Mouse (Mus musculus) adrenal gland (tissue): ENCODE data around the gene Eif3d.
"Not testable (repeated sequence)": the region's sequence is repeated elsewhere in the genome, so short reads cannot be mapped to it uniquely, and the experiment has no call there.

Experiments
- intact Hi-C: fragments of 180-260 bp; cut with DNase I; formaldehyde crosslinking; loops from one replicate; pipeline ENCODE4 v1.15.1; 2025
- long read RNA-seq, 2 experiments: library from polyadenylated mRNA; unstranded; transcript quantifications; one replicate each; pipeline ENCODE4 v2.0.0; 2020; ENCODE audit warnings: borderline replicate concordance in 1 of 2; ENCODE audit not compliant: insufficient replicate concordance in 1 of 2

The Eif3d gene
- long read RNA-seq, experiment 1, transcript Eif3d-201 (15 exons, 1,899 nt): major isoform, 119 of 137 reads
- long read RNA-seq, experiment 1, partial matches to known transcripts: 10 of 137 reads
- long read RNA-seq, experiment 1, other reads (novel, unspliced or antisense): 8 of 137 reads
- long read RNA-seq, experiment 2, transcript Eif3d-201 (15 exons, 1,899 nt): major isoform, 98 of 113 reads
- long read RNA-seq, experiment 2, partial matches to known transcripts: 4 of 113 reads
- long read RNA-seq, experiment 2, other reads (novel, unspliced or antisense): 11 of 113 reads

DNA sequence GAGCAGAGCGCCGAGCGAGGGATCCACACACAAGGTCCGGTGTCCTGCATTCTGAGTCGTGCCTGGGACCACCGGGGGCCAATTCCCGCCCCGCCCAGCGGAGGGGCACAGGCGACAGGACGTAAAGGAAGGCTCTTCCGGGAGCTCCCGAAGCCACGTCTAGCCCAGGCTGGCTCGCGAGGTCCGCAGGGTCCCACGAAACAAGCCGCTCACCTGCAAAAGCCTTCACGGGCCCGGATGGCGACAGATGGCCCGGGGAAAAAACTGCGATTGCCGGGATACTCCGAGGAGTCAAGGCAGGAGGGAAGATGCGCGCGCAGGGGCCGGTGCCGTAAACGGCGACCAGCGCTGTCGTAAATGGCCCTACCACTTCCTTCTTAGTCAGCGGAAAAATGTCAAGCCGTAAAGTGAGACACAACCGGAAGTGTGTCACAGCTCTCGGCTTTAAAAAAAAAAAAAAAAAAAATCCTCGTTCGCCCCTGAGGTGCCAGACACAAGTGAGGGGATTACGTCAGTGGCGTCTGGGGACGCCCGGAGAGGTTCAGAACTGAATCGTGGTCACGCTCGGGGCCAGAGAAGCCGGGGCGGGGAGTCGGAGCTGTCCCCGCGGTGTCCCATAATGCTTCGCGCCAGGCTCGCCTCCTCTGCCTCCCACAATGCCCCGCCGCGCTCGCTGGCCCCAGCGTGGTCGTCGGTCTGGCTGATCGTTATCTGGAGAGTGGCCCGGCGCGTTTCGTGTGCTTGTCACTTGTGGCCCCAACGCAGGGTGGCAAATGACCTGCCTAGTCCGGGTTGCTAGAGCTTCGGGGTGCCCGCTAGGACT, at the start of gene Eif3d:
TSS of gene Eif3d (minus strand) at position 344 of the 823 bp plus-strand sequence.
- intact Hi-C loops: no loop called here

DNA sequence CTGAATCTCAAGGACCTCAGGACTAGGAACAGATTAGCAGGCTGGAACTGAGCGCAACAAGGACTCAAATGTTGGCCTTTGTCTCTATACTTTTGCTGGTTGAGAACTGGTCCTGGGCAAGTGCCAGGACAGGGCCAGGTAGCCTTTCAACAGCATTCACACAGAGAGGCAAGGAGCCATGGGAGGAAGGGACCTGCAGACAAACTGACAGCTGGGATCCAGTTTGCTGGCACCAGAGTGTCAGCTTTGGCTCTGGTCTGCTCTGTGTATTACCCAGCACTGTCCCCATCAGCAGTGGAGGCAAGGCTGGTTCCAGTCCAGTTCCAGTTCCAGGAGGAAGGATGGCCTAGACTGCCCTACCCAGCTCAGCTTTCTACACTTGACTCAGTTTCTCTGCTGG, 43.4 kb upstream of the Eif3d start:
- intact Hi-C loops: no loop called here

DNA sequence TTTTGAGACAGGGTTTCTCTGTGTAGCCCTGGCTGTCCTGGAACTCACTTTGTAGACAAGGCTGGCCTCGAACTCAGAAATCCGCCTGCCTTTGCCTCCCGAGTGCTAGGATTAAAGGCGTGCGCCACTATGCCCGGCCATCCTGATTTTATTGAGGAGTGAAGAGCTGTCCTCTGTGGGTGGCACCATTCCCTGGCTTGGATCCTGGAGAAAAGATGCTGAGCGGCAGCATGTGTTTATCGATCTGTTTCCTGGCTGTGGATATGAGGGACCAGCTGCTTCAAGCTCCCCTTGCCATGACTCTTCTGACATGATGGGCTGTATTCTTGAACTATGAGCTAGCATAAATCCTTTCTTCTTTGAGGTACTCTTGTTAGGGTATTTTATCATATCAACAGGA, 37.6 kb upstream of the Eif3d start:
- intact Hi-C loops: not testable (repeated sequence)

DNA sequence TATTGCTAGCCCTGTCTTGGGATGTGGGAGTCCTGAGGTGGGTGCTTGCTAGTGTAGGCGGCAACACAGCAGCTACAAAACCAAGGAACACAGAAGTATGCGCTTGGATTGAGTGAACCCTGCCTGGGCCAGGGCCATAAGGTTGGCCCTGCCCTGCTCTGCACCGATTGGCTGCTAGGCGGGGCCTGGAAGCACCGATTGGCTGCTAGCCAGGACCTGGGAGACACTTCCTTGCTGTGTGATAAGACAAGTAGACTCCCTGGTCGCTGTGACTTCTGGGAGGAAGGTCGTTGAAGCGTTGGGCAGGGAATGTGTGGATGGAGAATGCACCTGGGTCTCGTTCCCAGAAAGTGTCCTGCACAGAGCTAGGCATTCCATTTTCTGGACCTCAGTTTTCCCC, 33.3 kb upstream of the Eif3d start:
- intact Hi-C loops: no loop called here

DNA sequence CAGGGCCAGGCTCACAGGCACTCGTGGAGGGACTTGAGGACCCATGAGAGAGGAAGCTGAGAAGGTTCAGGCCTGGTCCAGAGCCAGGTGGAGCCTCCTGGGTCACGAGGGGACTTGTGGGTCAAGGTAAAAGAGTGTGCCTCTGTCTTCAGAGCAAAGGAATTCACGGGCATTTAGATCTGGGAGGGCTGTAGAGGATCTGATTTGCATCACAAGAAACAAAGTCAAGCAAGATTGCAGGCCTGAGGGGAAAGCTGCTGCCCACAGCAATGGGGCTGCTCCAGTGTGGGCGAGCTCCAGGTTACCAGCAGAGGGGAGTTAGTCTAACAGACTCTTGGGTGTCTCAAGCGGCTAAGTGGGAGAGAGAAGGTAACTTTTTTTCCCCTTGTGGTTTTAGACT, 30.8 kb upstream of the Eif3d start:
- intact Hi-C loops: no loop called here

DNA sequence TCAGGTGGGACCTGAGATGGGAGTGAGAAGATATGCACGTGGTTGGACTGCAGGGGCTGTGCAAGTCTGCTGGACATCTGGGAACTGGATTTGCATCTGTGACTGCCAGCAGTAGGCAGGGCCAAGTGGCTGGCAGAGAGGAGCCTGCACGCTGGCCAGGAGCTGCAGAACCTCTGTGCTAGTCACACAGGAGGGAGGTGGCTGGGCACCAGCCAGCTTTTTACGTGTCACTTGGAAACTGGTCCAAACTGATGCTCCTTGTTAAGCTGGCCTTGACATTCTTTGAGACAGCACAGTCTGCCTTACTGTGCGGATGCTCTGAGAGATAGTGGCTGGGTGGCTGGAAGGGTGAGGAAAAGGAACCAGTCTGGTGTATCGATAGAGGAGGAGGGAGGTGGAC, 17.9 kb upstream of the Eif3d start:
- intact Hi-C loops: no loop called here

DNA sequence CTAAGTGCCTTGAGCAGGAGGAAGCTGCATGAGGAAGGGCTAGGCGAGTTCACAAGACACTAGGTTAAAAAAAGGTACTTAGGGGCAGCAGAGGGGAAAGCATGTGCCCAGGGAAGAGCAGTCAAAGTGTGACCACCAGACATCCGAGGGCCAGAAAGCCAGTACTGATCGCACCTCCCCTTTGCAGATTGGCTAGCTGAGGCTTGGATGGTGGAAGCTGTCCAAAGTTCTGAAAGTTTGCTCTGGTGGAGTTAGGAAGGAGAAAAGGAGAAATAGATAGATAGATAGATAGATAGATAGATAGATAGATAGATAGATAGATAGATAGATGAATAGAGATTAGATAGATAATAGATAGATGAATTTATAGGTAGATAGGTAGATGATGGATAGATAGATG, 12.8 kb upstream of the Eif3d start:
- intact Hi-C loops: loop anchor here (5.0 kb wide), 3 partner anchors 139 to 254 kb away; partner anchors contain the start of genes Cacng2 and Ift27

DNA sequence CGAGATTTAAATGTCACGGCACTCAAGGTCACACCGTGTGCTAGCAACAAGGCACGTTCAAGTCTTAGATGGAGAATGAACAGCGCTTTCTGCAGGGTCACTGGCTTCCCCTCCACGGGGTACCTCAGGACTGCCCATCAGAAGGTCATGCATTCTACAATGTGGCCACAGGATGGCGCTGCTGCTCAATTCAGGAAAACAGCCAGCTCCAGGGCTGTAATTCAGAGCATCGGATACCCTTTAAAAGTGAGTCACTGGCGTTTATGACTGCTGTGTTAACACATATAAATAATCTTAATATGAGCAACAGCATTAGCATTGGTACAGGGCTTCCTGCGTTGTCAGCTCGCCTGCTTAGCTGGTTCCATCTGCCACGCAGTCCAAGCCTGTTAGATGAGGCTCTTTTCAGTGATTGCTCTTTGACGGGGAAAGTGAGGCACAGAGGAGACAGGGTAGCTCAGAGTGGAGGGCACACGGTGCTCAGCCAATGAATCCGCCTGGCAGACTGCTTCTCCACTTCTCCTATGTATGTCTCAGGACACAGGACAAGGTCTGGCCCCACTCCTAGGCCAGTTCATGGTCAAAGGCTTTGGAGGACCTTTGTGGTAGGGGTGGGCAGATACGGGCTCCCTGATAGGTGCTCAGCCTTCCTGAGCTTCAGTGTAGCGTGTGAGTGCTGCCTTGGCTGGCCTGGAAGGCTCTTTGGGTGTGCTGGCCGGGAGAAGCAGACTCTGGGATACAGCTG, 11.8 kb upstream of the Eif3d start:
- intact Hi-C loops: loop anchor here (5.0 kb wide), 3 partner anchors 140 to 255 kb away; partner anchors contain the start of genes Cacng2 and Ift27

DNA sequence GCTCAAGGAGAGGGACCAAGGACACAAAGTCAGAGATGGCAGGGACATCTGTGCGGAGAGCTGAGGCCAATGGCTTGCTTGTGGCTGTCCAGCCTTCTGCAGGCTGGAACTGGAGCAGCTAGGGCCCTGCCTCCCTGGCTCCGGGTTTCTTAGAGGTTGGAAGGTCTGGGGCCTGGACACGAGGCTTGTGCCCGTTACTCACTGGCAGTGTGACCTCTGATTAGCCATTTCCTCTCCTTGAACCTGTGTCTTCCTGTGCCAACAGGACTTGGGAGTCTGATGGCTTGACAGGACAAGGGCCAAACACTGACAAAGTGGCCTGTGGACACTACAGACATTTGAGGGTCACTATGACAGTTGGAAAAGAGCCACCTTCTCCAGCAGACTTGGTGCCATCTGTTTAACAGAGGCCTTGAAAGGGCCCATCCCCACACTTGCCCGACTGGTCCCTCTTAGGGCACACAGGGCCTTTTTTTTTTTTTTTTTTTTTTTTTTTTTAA, 10.6 kb upstream of the Eif3d start:
- intact Hi-C loops: loop anchor here (5.0 kb wide), 3 partner anchors 141 to 256 kb away; partner anchors contain the start of genes Cacng2 and Ift27

DNA sequence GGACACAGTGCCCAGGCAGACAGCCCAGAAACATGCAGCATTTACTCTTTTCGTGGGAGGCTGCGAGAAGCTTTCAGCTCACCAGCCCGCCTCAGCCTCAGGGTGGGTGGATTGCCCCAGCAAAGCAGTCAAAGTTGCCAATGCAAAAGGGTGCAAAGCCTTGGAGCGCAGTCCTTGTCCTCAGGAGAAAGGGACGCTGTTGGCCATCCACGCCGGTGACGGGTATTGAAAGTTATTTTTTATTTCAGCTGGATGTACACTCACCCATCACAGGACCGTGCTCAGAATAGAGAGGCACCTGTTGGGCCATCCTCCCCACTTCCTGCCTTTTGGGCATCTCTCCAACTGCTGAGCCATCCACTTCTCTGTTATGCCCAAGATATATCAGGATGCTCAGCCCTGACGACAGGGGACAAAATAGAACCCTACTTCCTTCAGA, 8.8 kb upstream of the Eif3d start:
- intact Hi-C loops: loop anchor here (5.0 kb wide), 1 partner anchor 47 kb away; no protein-coding TSS in a partner anchor

DNA sequence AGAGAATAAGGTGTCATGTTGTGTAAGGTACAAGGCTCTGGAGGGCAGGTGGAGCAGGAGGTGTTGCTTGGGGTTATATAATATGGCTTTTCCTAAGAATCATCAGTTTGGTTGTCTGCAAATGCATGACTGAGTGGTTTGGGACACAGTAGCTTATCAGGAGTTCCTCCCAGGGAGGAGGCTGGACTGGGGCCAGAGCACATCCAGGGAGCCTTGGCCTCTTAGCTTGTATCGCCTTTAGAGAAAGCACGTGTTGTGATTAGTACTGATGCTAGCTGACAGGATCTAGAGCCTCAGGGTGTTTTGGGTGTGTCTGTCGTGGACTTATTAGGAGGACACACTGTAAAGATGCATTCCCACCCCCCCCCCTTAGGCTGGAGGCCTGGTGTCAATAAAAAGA, 7.0 kb upstream of the Eif3d start:
- intact Hi-C loops: loop anchor here (5.0 kb wide), 1 partner anchor 45 kb away; no protein-coding TSS in a partner anchor

DNA sequence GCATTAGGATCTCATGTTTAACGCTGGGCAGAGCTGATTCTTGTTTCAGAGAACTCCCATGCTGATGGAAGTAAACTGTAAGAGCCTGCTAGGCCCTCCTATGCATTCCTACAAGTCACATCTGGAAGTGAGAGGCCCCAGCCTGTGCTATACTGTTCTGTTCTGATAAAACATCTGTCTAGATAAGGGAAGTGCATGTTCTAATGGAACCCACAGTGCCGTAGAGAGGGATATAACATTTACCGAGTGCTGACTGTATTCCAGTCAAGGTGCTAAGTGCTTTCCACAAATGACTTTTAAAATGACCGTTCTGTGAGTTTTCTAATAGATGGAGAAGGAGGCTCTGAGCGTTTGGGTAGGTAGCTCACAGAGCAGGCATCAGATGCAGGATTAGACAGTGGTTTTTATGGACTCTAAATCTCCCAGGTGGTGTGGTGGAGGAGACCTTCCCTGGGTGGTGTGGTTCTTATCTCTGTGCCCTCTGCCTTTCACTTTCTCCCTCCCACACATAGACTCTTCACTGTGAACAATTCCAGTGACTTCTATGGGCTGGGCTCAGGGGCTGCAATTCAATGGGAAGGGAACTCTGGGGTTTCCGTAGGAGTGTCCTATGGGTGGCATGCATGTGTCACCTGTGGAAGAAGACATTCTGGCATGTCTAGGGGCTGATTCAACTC, 3.7 kb upstream of the Eif3d start:
- intact Hi-C loops: no loop called here

DNA sequence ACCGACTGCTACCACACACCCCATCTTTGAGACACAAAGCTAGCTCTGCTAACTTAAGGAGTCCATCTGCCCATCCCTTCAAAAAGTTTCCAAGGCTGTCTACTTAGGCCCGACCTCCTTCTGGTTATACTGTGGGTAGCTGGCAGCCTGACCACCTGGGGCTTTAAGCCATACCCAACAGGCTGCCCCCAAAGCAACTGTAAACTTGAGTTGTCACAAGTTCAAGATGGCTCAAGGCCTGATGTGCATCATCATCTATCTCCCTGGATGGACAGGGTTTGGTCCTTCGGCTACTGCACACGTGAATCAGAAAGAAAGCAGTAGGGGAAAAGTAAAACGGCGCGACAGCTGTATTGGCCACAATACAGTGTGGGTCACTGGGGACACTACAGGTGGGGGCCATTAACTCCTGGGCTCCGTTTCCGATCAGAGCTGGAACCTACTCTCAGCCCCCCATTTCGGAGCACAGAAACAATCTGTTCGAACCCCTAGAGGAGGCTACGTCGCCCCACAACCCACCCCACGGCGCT, 608 bp downstream of the Eif3d start:
- intact Hi-C loops: no loop called here

DNA sequence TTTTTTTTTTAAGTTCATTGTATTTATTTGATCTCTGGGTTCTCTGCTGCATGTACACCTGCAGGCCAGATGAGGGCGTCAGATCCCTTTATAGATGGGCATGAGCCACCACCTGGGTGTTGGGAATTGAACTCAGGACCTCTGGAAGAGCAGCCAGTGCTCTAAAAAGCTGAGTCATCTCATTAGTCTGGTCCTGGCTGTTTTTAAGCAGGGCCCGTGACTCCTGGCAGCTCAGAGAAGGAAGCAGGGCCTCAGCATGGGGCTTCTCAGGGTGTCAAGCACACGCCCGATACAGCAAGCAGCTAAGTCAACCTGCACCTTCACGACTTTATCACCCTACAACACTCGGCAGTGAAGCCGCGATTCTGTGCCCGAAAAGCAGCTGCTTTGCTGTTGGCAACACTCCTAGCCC, 5.5 kb downstream of the Eif3d start:
- intact Hi-C loops: no loop called here

DNA sequence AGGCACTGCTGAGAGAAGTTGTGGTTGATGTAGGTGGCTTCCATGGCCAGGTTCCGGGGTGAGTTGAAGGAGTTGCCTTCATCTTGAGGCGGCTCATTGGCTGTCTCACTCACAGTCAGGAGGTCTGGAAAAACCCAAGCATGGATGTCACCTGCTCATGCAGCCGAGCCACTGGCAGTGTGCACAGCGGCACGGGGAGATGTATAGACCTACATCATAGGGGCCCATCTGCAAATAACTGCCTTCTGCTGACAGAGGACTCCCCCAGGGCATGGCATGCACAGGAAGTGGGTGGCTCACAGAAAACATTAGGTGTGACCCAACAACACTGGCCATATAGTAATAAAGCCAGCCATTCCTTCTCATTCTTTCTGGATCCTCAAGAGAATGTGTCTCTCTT, 8.2 kb downstream of the Eif3d start:
- intact Hi-C loops: no loop called here

DNA sequence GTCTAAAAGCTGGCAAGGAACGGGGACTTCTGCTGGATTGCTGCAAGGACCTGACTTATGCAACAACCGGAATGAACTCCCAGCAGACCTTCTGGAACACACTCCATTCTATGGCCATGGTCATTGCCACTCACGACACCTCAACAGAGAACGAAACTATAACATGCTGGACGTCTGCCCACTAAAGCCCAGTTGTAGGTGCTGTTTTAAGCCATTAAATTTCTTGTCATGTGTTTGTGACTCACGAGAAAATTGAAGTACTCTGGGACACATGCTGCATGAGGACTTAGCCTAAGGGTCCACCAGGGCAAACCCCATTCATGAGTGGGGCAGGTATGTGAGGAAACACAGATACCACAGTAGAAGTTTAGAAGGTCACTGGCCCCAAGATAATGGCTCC, 9.9 kb downstream of the Eif3d start:
- intact Hi-C loops: no loop called here

DNA sequence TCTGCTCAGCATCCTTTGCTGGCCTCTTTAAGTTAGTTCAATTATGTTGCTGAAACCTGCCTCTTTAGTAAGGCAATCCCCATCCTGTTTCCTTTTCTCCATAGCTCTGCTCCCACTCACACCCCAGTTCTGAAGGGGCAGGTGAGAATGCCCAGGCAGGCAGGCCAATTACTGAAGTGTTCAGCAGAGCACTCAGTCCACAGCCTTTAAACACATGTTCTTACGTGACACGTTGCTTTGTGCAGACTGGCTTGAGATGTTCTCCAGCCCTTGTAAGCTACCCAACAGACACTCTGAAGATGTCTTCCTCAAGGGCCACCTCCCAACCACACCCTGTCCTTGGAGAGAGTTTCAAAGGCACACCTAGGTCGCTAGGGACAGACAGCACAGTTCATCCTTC, 12.5 kb downstream of the Eif3d start:
- intact Hi-C loops: no loop called here

DNA sequence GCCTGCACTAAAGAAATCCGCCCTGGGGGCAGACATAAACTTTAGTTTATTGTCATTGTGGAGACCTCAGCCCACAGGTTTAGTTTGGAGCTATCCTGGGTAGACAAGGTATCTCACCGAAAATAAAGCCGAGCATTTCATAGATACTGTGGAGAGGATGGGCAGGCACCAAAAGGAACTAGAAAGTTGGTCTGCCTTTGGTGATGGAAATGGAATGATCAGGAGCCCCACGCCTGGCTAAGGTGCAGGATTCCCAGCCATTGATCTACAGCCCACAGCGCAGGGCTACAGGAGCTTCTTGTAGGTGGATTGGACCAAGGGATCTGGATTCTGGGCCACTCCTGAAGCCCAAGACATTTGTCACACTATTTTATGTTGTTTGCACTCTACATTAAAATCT, 13.0 kb downstream of the Eif3d start:
- intact Hi-C loops: no loop called here

DNA sequence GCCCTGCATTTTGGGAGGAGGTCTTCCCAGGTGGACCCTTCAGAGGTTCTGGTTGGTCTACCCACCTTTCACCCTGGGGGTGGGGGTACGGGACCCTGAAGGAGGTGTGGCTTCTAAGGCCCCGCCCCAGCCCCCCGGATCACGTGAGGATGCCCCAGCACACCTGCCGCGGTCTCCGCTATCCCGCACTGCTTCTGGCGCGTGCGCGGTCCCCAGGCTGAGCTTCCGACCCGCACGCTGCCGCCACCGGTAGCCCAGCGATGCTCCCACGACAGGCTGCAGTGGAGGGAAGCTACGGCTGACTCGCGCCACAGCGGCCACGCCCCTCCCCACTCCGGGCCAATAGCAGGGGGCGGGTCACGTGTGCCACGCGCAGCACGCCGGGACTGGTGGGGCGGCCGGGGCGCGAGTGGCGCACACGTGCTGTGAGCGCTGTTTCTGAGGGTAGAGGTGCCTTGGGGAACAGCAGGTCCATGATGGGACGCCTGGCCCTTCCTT, 14.2 kb downstream of the Eif3d start, which contains the start of gene Foxred2:
TSS of gene Foxred2 (minus strand) at position 319 of the 498 bp plus-strand sequence.
- intact Hi-C loops: no loop called here
